Comparison of ENCODE assay signal across 8 mouse cellular contexts in genomic region chr19:8723574-8724346, GRCm38 (mm10). TPM values are rescaled to one million over a fixed set of nuclear protein-coding genes. Genes with fewer than 3 reads are reported as not detected.
A peak's percentile ranks its signal among the peaks of the same experiment; 100 is the strongest.
DNase-seq lines count a peak whose midpoint lies in the region; ATAC-seq and TF ChIP-seq lines count a peak whose summit lies in the region.

No protein-coding gene starts in this region.

- H3K9me3 ChIP-seq in forebrain, embryonic 15.5 days = no peaks in the 10 kb centered on the region

- peak overlapping the region; percentile 61 for H3K4me2 ChIP-seq in forebrain, embryonic 15.5 days (replicated peaks)

- peaks cover 39% of the 10 kb centered on the region for H3K4me1 ChIP-seq in forebrain, embryonic 15.5 days
- peaks cover 9% of the 10 kb centered on the region; the same call in 1 of the 2 replicates for H3K4me1 ChIP-seq in liver, adult 2 months (ENCODE audit: control insufficient read depth, insufficient read depth, low read length)

- H3K27ac ChIP-seq in forebrain, embryonic 15.5 days (replicated peaks) = peak overlapping the region; percentile 93
- peak overlapping the region; percentile 67 for H3K27ac ChIP-seq in liver, adult 2 months (replicated peaks; ENCODE audit: insufficient read depth, low read depth, low read length)

- TF ChIP-seq POLR2A in liver, adult 2 months (IDR thresholded peaks at IDR 0.05; ENCODE audit: extremely low read depth, insufficient read depth, low read length) = no peak

- no peaks in the 10 kb centered on the region for H3K27me3 ChIP-seq in forebrain, embryonic 15.5 days
- no peaks in the 10 kb centered on the region for H3K27me3 ChIP-seq in liver, adult 2 months (ENCODE audit: control insufficient read depth, insufficient read depth, low read length)
- no peaks in the 10 kb centered on the region for H3K27me3 ChIP-seq in splenic B cell, adult 2 months (ENCODE audit: control insufficient read depth, insufficient read depth, low read length, poor library complexity, severe bottlenecking)

- under 1% methylated on average over 20 of the region's 20 CpGs for WGBS in forebrain, embryonic 15.5 days
- WGBS in liver, adult 2 months = 1% methylated on average over 20 of the region's 20 CpGs

- no peak for TF ChIP-seq CTCF in liver, adult 2 months (IDR thresholded peaks at IDR 0.05; ENCODE audit: low read depth, low read length)

- DNase-seq in layer of hippocampus, adult 11-12 months (ENCODE audit: low spot score) = peak; percentile 30
- no peak for DNase-seq in layer of hippocampus, adult 9-11 months
- DNase-seq in T-cell, adult 2 months (ENCODE audit: low spot score) = peak; percentile 36
- no peak for DNase-seq in liver, adult 2 months (ENCODE audit: extremely low read depth, low read depth, low spot score)
- DNase-seq in splenic B cell, adult 2 months (ENCODE audit: low read depth, low spot score) = peak; percentile 45
- DNase-seq in ovary, postnatal 10 days (ENCODE audit: low spot score) = no peak
- no peak for DNase-seq in adipocyte (ENCODE audit: low spot score)

- no peak for ATAC-seq in forebrain, embryonic 15.5 days (replicated peaks)

- H3K9ac ChIP-seq in forebrain, embryonic 15.5 days (replicated peaks) = peak overlapping the region; percentile 93
- H3K9ac ChIP-seq in liver, adult 2 months (ENCODE audit: low read depth, low read length) = peak overlapping the region; percentile 91

- H3K79me2 ChIP-seq in liver, adult 2 months (ENCODE audit: control insufficient read depth, insufficient read depth, low read length) = no peaks in the 10 kb centered on the region

- peak overlapping the region; percentile 78 for H3K4me3 ChIP-seq in forebrain, embryonic 15.5 days
- H3K4me3 ChIP-seq in liver, adult 2 months (ENCODE audit: insufficient read depth, low read depth, low read length) = peak overlapping the region; percentile 81

- H3K36me3 ChIP-seq in forebrain, embryonic 15.5 days = peaks cover 26% of the 10 kb centered on the region
- peaks cover 31% of the 10 kb centered on the region for H3K36me3 ChIP-seq in liver, adult 2 months (ENCODE audit: control insufficient read depth, insufficient read depth, low read length)
- H3K36me3 ChIP-seq in splenic B cell, adult 2 months (ENCODE audit: control insufficient read depth, insufficient read depth, low read length, poor library complexity, severe bottlenecking) = peaks cover 10% of the 10 kb centered on the region

RNA-seq across cellular contexts. Expression of gene Slc3a2, which starts 0.6 kb away (rescaled TPM):
- polyA plus RNA-seq in forebrain, embryonic 15.5 days (2015; fragmentation: Nextera tagmentation; extraction: Ambion mirVana) = 164 and 171 TPM in 2 replicates
- 30.2 and 37.6 TPM in 2 replicates for total RNA-seq in liver, adult 2 months (2014; rRNA removed)
- 62.9 and 71.6 TPM in 2 replicates for polyA plus RNA-seq in liver, adult 2 months (2012; rRNA removed)

RNA-seq across cellular contexts. Expression of gene Wdr74, which starts 11.9 kb away (rescaled TPM):
- 96.5 and 97.4 TPM in 2 replicates for polyA plus RNA-seq in forebrain, embryonic 15.5 days (2015; fragmentation: Nextera tagmentation; extraction: Ambion mirVana)
- 12.5 and 16.6 TPM in 2 replicates for total RNA-seq in liver, adult 2 months (2014; rRNA removed)
- polyA plus RNA-seq in liver, adult 2 months (2012; rRNA removed) = 23.8 and 28.9 TPM in 2 replicates

RNA-seq across cellular contexts. Expression of gene 1700092M07Rik, which starts 16.8 kb away (rescaled TPM):
- 1.5 and 2.5 TPM in 2 replicates for polyA plus RNA-seq in forebrain, embryonic 15.5 days (2015; fragmentation: Nextera tagmentation; extraction: Ambion mirVana)
- total RNA-seq in liver, adult 2 months (2014; rRNA removed) = 0.83 TPM in 1 of 2 replicates, not detected in the other
- not detected in 2 replicates for polyA plus RNA-seq in liver, adult 2 months (2012; rRNA removed)

RNA-seq across cellular contexts. Expression of gene Stx5a, which starts 17.5 kb away (rescaled TPM):
- polyA plus RNA-seq in forebrain, embryonic 15.5 days (2015; fragmentation: Nextera tagmentation; extraction: Ambion mirVana) = 130 and 133 TPM in 2 replicates
- 43.5 and 46.8 TPM in 2 replicates for total RNA-seq in liver, adult 2 months (2014; rRNA removed)
- polyA plus RNA-seq in liver, adult 2 months (2012; rRNA removed) = 42.0 and 62.1 TPM in 2 replicates

RNA-seq across cellular contexts. Expression of gene Nxf1, which starts 33.1 kb away (rescaled TPM):
- 187 and 192 TPM in 2 replicates for polyA plus RNA-seq in forebrain, embryonic 15.5 days (2015; fragmentation: Nextera tagmentation; extraction: Ambion mirVana)
- 16.2 and 22.3 TPM in 2 replicates for total RNA-seq in liver, adult 2 months (2014; rRNA removed)
- polyA plus RNA-seq in liver, adult 2 months (2012; rRNA removed) = 27.3 and 43.1 TPM in 2 replicates

Comparison
In these comparisons a context has a peak if more than half of its experiments do, and no peak if none do; other contexts are left out.
1. DNase-seq: peak in layer of hippocampus, adult 11-12 months (single experiment), T-cell, adult 2 months (single experiment) and splenic B cell, adult 2 months (single experiment); none in layer of hippocampus, adult 9-11 months (single experiment), liver, adult 2 months (single experiment), ovary, postnatal 10 days (single experiment) and adipocyte (single experiment).